Mouse (Mus musculus) limb, embryonic 10.5 days (tissue): Measurements from ENCODE around the gene Fbxo31. TPM values are rescaled to one million over a fixed set of nuclear protein-coding genes. Genes with fewer than 3 reads are reported as not detected.
A peak's percentile ranks its signal among the peaks of the same experiment; 100 is the strongest.

Experiments used
- DNase-seq: peaks from one replicate; pipeline ENCODE4 v3.0.0-alpha.2; 2017; ENCODE audit warnings: low spot score
- H3K27ac ChIP-seq: fragments of 300-500 bp; sonication (generic); 2 replicates; pipeline ENCODE4 v1.5.1; 2016; ENCODE audit warnings: mild to moderate bottlenecking
- H3K27me3 ChIP-seq: fragments of 300-500 bp; sonication (generic); 2 replicates; pipeline ENCODE4 v1.6.1; 2016; ENCODE audit warnings: low read depth, mild to moderate bottlenecking; ENCODE audit not compliant: poor library complexity, severe bottlenecking
- H3K36me3 ChIP-seq: fragments of 300-500 bp; sonication (generic); 2 replicates; pipeline ENCODE4 v1.6.1; 2016; ENCODE audit warnings: mild to moderate bottlenecking, moderate library complexity
- H3K4me1 ChIP-seq: fragments of 300-500 bp; sonication (generic); 2 replicates; pipeline ENCODE4 v1.6.1; 2016
- H3K4me3 ChIP-seq: fragments of 300-500 bp; sonication (generic); 2 replicates; pipeline ENCODE4 v1.5.1; 2016; ENCODE audit warnings: mild to moderate bottlenecking, moderate library complexity
- H3K9me3 ChIP-seq: fragments of 300-500 bp; sonication (generic); replicated peaks from 2 replicates; pipeline ENCODE4 v1.6.1; 2016; ENCODE audit warnings: mild to moderate bottlenecking
- WGBS: fragments of 180-500 bp; shearing (Covaris S2); methylation state at CpG from one replicate; pipeline ENCODE4 v1.1.7; 2016; 5-methylcytosine and 5-hydroxymethylcytosine counted together
- polyA plus RNA-seq: library from polyadenylated mRNA; unstranded; fragments of >200 nt; fragmentation: Nextera tagmentation; extraction: Ambion mirVana; gene quantifications from 2 replicates; pipeline ENCODE4 v1.2.1, GENCODE M21; 2016

Fbxo31 gene
- polyA plus RNA-seq, 1 experiment from 2014 or later, result 15.3 TPM

GRCm38 (mm10) chr8:121580465-121580864 is 1.9 kb upstream of the Fbxo31 start:
- Histone ChIP-seq H3K27ac (no peak overlapping the region), H3K4me1 (peaks cover 45% of the 10 kb centered on the region), H3K4me3 (no peak overlapping the region), H3K9me3 (no peaks in the 10 kb centered on the region), H3K36me3 (no peaks in the 10 kb centered on the region), H3K27me3 (no peaks in the 10 kb centered on the region)
- no peak for DNase-seq
- 21% methylated on average over 9 of the region's 9 CpGs for WGBS

GRCm38 (mm10) chr8:121577751-121578675 is 593 bp downstream of the Fbxo31 start:
- no peak for DNase-seq
- 4% methylated on average over 44 of the region's 44 CpGs for WGBS
- H3K9me3 ChIP-seq, result no peaks in the 10 kb centered on the region
- H3K4me1 ChIP-seq, result peaks cover 44% of the 10 kb centered on the region
- peak overlapping the region; percentile 89 for H3K27ac ChIP-seq
- H3K27me3 ChIP-seq, result no peaks in the 10 kb centered on the region
- H3K36me3 ChIP-seq, result no peaks in the 10 kb centered on the region
- peak overlapping the region; percentile 90 for H3K4me3 ChIP-seq

GRCm38 (mm10) chr8:121575661-121576060 is 2.9 kb downstream of the Fbxo31 start:
- Histone ChIP-seq H3K4me3 (no peak overlapping the region), H3K9me3 (no peaks in the 10 kb centered on the region), H3K27ac (no peak overlapping the region), H3K36me3 (0 out of 2 replicates have a peak, but pooled peaks cover 2% of the 10 kb centered on the region), H3K27me3 (no peaks in the 10 kb centered on the region), H3K4me1 (peaks cover 50% of the 10 kb centered on the region)
- no peak for DNase-seq
- WGBS, result 72% methylated on average over 3 of the region's 3 CpGs

GRCm38 (mm10) chr8:121573275-121573674 is 5.3 kb downstream of the Fbxo31 start:
- DNase-seq, result no peak
- peaks cover 39% of the 10 kb centered on the region for H3K4me1 ChIP-seq
- H3K27me3 ChIP-seq, result no peaks in the 10 kb centered on the region
- WGBS, result 59% methylated on average over 3 of the region's 3 CpGs
- H3K4me3 ChIP-seq, result no peak overlapping the region
- H3K9me3 ChIP-seq, result no peaks in the 10 kb centered on the region
- 0 out of 2 replicates have a peak, but pooled peaks cover 2% of the 10 kb centered on the region for H3K36me3 ChIP-seq
- H3K27ac ChIP-seq, result no peak overlapping the region

DNA sequence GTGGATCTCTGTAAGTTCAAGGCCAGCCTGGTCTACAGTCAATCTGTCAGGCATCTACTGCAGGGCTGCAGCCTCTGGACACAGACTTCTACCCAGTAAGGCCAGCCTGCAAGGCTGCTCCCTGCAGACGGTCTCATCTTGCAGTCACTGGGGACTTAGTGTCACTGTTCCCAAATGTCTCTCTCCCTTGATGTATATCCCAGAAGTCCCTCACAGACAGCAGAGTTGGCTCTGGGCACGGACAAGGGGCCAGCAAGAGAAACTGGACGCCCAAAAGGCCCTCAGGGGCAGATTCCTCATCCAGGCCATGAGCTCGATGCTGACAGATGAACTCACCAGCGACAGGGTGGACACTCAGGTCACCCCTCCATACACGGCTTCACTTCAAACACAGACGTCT is 6.5 kb downstream of the Fbxo31 start:
- Histone ChIP-seq H3K36me3 (0 out of 2 replicates have a peak, but pooled peaks cover 2% of the 10 kb centered on the region), H3K27ac (no peak overlapping the region), H3K4me1 (peaks cover 36% of the 10 kb centered on the region), H3K27me3 (no peaks in the 10 kb centered on the region), H3K4me3 (no peak overlapping the region), H3K9me3 (no peaks in the 10 kb centered on the region)
- 70% methylated on average over 7 of the region's 7 CpGs for WGBS
- DNase-seq, result no peak

DNA sequence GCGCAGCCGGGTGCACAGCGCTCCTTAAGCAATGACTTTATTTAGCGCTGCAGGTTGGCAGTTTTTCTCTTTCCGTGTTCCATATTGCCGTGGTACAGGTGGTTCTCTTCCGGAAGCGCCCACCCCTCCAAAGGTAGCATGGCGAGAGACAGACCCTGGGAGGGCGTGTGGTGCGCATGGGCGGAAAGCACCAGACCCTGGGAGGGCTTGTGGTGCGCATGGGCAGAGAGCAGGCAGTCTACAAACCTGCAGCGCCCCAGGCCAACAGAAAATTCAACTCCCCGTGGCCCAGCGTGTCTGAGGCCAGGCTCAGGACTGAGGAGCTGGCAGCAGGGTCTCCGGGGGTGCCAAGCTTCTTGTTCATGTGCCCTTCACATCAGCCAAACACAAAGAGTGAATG is 7.8 kb downstream of the Fbxo31 start:
- no peak overlapping the region for H3K4me3 ChIP-seq
- no peaks in the 10 kb centered on the region for H3K27me3 ChIP-seq
- H3K36me3 ChIP-seq, result 0 out of 2 replicates have a peak, but pooled peaks cover 7% of the 10 kb centered on the region
- WGBS, result 83% methylated on average over 17 of the region's 17 CpGs
- H3K4me1 ChIP-seq, result peaks cover 28% of the 10 kb centered on the region
- no peaks in the 10 kb centered on the region for H3K9me3 ChIP-seq
- no peak for DNase-seq
- no peak overlapping the region for H3K27ac ChIP-seq

DNA sequence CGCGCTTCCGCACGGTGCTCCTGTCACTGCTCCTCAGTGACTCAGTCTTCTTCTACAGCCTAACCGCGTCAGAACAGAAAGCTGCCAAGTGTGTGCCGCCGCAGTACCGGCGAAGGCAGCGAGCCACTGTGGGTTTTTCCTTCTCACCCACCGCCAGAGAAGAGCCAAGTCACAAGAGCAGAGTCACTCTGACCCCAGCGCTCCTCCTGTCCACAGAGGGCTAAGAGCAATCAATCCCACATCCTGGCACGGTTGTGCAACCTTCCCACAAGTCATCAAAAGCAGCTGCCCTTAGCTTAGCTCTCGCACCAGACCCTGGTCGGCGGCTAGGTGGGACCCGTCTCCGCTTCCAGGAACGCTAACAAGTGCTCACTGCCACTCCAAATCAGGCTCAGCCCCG is 8.3 kb downstream of the Fbxo31 start:
- Histone ChIP-seq H3K4me3 (no peak overlapping the region), H3K4me1 (peaks cover 24% of the 10 kb centered on the region), H3K27me3 (no peaks in the 10 kb centered on the region), H3K36me3 (peaks cover 12% of the 10 kb centered on the region), H3K9me3 (no peaks in the 10 kb centered on the region), H3K27ac (no peak overlapping the region)
- DNase-seq, result no peak
- 84% methylated on average over 21 of the region's 21 CpGs for WGBS

DNA sequence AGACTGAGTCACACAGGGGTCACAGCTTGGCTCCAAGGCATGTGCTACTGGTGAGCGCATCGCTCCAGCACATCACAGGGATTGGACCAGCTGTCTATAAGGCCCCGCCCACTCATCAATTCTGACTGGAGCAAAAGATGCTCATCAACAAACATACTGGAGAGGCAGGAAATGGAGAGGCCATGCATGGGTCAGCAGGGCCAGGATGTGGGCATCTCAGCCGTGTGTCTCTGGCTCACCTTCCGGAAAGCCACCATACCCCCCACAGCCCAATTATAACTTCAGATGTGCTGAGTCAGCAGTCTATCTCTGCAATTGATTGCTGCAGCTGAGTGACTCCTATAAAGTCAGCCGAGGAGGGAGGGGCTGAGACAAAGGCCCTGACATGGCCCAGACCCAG is 10.3 kb downstream of the Fbxo31 start:
- no peak overlapping the region for H3K27ac ChIP-seq
- H3K36me3 ChIP-seq, result peaks cover 24% of the 10 kb centered on the region
- WGBS, result 67% methylated on average over 6 of the region's 6 CpGs
- no peak overlapping the region for H3K4me3 ChIP-seq
- peaks cover 29% of the 10 kb centered on the region for H3K4me1 ChIP-seq
- DNase-seq, result no peak
- no peaks in the 10 kb centered on the region for H3K9me3 ChIP-seq
- H3K27me3 ChIP-seq, result no peaks in the 10 kb centered on the region

DNA sequence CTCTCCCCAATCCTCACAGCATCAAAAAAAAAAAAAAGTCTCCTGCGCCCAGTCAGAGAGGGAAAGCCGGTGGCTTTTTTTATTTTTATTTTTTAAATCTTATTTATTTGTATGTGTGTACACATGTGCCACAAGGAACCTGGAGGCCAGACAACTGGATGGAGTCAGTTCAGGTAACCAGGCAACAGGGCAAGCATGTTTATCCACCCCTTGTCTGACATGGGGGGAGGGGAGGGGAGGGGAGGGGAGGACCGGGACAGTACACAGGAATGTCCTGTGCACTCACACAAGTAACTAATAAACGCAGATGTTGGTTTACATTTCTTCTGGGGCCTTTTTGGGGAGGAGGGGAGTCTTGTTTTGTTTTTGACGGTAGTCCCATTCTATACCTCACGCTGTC is 14.9 kb downstream of the Fbxo31 start:
- Histone ChIP-seq H3K9me3 (no peaks in the 10 kb centered on the region), H3K36me3 (peaks cover 51% of the 10 kb centered on the region), H3K27me3 (no peaks in the 10 kb centered on the region), H3K4me3 (no peak overlapping the region), H3K4me1 (peaks cover 18% of the 10 kb centered on the region; the same call in 1 of the 2 replicates), H3K27ac (no peak overlapping the region)
- no peak for DNase-seq
- 86% methylated on average over 6 of the region's 6 CpGs for WGBS

DNA sequence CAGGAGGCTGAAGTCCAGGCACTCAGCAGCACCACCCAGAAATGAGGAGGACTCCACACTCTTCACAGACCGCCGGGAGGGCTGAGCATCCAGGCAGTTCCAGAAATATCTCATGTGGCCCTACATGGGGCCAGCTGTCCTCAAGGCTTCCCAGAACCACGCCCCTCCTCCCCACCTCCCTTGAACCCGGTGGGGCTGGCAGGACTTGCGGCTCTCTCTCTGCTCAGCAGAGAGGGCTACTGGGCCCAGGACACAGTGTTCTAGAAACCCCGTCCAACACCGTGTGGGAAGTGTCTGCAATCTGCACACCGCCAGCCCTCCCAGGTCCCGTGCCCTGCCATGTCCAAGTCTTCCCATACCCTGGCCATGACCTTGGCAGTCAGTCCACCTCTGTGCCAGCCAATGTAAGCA is 15.7 kb downstream of the Fbxo31 start:
- 87% methylated on average over 9 of the region's 9 CpGs for WGBS
- Histone ChIP-seq H3K4me1 (peaks cover 10% of the 10 kb centered on the region; the same call in 1 of the 2 replicates), H3K36me3 (peaks cover 59% of the 10 kb centered on the region), H3K27me3 (no peaks in the 10 kb centered on the region), H3K9me3 (no peaks in the 10 kb centered on the region), H3K27ac (no peak overlapping the region), H3K4me3 (no peak overlapping the region)
- DNase-seq, result no peak

- Histone ChIP-seq H3K9me3 (no peaks in the 10 kb centered on the region), H3K36me3 (peaks cover 64% of the 10 kb centered on the region), H3K27me3 (no peaks in the 10 kb centered on the region), H3K27ac (no peak overlapping the region), H3K4me1 (peaks cover 6% of the 10 kb centered on the region; the same call in 1 of the 2 replicates), H3K4me3 (no peak overlapping the region)
- DNase-seq, result no peak
- WGBS, result 91% methylated on average over 16 of the region's 16 CpGs
Observed at GRCm38 (mm10) chr8:121561636-121562345, 16.8 kb downstream of the Fbxo31 start.

DNA sequence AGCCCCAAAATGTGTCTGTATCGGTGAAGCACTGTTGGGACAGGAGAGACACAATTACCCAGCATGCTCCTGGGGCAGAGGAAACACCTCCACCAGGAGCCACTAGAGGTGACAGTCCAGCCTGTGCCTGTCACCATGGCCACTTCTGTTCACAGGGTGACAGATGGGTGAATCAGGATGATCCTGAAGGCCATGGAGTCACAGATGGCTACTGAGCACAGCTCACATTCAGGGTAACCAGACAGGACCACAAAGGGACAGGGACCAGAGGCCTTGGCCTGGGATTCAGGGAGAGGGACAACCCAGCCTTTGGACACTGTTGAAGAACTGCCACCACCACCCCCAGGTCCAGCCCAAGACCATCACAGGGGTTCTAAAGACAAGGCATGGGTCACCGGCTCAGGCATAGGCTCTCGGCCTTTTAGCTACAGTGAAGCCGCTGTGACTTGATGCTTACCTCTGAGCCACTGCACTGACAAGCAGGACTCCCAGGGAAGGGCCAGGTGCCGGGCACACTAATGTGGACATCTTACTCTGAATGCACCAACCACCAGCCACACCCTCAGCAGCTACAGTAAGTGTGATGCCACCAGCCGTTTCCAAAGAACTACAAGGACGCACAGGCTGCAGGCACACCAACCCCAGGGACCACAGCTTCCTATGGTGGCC is 18.0 kb downstream of the Fbxo31 start:
- WGBS, result 93% methylated on average over 7 of the region's 7 CpGs
- no peak overlapping the region for H3K27ac ChIP-seq
- no peak overlapping the region for H3K4me3 ChIP-seq
- DNase-seq, result no peak
- H3K9me3 ChIP-seq, result no peaks in the 10 kb centered on the region
- H3K27me3 ChIP-seq, result no peaks in the 10 kb centered on the region
- H3K4me1 ChIP-seq, result peaks cover 6% of the 10 kb centered on the region; the same call in 1 of the 2 replicates
- peaks cover 66% of the 10 kb centered on the region for H3K36me3 ChIP-seq
